Mouse (Mus musculus) MEL (cell line): ENCODE measurements around the gene Gusb. TPM values are rescaled to one million over a fixed set of nuclear protein-coding genes. Genes with fewer than 3 reads are reported as not detected.

Experiments used
- DNase-seq: peaks from one replicate; pipeline ENCODE4 v3.0.0; 2011; ENCODE audit warnings: low read depth, low spot score
- H3K27ac ChIP-seq: 2 replicates; pipeline ENCODE4 v1.5.1; 2012; ENCODE audit warnings: low read depth, mild to moderate bottlenecking, control low read depth, low read length, moderate library complexity; ENCODE audit not compliant: control insufficient read depth
- H3K27me3 ChIP-seq, 2 experiments: fragments of 150-350 bp in 1 of 2; sonication (generic) in 1 of 2; 2 replicates each; pipeline ENCODE4 v1.6.1; 2012; ENCODE audit warnings: low read length in 2 of 2, mild to moderate bottlenecking in 2 of 2, improper control_type of control experiment in 1 of 2, moderate library complexity in 1 of 2; ENCODE audit not compliant: insufficient read depth in 2 of 2, control insufficient read depth in 1 of 2
- H3K36me3 ChIP-seq, 2 experiments: 2 replicates each; pipeline ENCODE4 v1.6.1; 2012 to 2014; ENCODE audit warnings: low read length in 2 of 2, improper control_type of control experiment in 1 of 2, inconsistent platforms in 1 of 2, mild to moderate bottlenecking in 1 of 2; ENCODE audit not compliant: insufficient read depth in 2 of 2, control insufficient read depth in 1 of 2
- H3K4me1 ChIP-seq, 2 experiments: fragments of 150-350 bp in 1 of 2; sonication (generic) in 1 of 2; 2 replicates each; pipeline ENCODE4 v1.6.1; 2012; ENCODE audit warnings: low read length in 2 of 2, improper control_type of control experiment in 1 of 2, mild to moderate bottlenecking in 1 of 2; ENCODE audit not compliant: insufficient read depth in 2 of 2, control insufficient read depth in 1 of 2
- H3K4me3 ChIP-seq, 2 experiments: fragments of 150-350 bp in 1 of 2; sonication (generic) in 1 of 2; 2 replicates each; pipeline ENCODE4 v1.5.1; 2012; ENCODE audit warnings: low read depth in 2 of 2, low read length in 2 of 2, mild to moderate bottlenecking in 2 of 2, moderate library complexity in 2 of 2, control low read depth in 1 of 2, improper control_type of control experiment in 1 of 2; ENCODE audit not compliant: control insufficient read depth in 1 of 2, insufficient read depth in 1 of 2
- H3K79me2 ChIP-seq: 2 replicates; pipeline ENCODE4 v1.6.1; 2012; ENCODE audit warnings: mild to moderate bottlenecking, low read length, moderate library complexity; ENCODE audit not compliant: control insufficient read depth, poor library complexity, insufficient read depth
- H3K9ac ChIP-seq: 2 replicates; pipeline ENCODE4 v1.6.1; 2012; ENCODE audit warnings: low read depth, mild to moderate bottlenecking, control low read depth, low read length, moderate library complexity; ENCODE audit not compliant: control insufficient read depth, poor library complexity, severe bottlenecking
- H3K9me3 ChIP-seq: fragments of 150-350 bp; sonication (generic); replicated peaks from 2 replicates; pipeline ENCODE4 v1.6.1; 2012; ENCODE audit warnings: mild to moderate bottlenecking, low read length, improper control_type of control experiment, moderate library complexity; ENCODE audit not compliant: insufficient read depth
- CHD1 ChIP-seq: IDR thresholded peaks from 2 replicates; pipeline ENCODE4 v1.6.1; 2012; ENCODE audit warnings: low read depth, mild to moderate bottlenecking, inconsistent platforms, low read length, improper control_type of control experiment
- CHD2 ChIP-seq: IDR thresholded peaks from 2 replicates; pipeline ENCODE4 v1.6.1; 2011; ENCODE audit warnings: low read length, improper control_type of control experiment
- ELF1 ChIP-seq: IDR thresholded peaks from 2 replicates; pipeline ENCODE4 v1.6.1; 2014; ENCODE audit warnings: low read depth, mild to moderate bottlenecking, inconsistent platforms, low read length, improper control_type of control experiment, moderate library complexity
- ETS1 ChIP-seq: IDR thresholded peaks from 2 replicates; pipeline ENCODE4 v1.6.1; 2012; ENCODE audit warnings: low read depth, mild to moderate bottlenecking, inconsistent platforms, low read length, improper control_type of control experiment, moderate library complexity
- GATA1 ChIP-seq: IDR thresholded peaks from 2 replicates; pipeline ENCODE4 v1.6.1; 2011; ENCODE audit warnings: low read depth, low read length, improper control_type of control experiment
- HCFC1 ChIP-seq: IDR thresholded peaks from 2 replicates; pipeline ENCODE4 v1.6.1; 2012; ENCODE audit warnings: low read depth, mild to moderate bottlenecking, inconsistent platforms, low read length, improper control_type of control experiment, moderate library complexity
- JUND ChIP-seq: IDR thresholded peaks from 2 replicates; pipeline ENCODE4 v1.6.1; 2011; ENCODE audit warnings: low read depth, mild to moderate bottlenecking, improper control_type of control experiment, low read length
- KAT2A ChIP-seq: conservative IDR thresholded peaks from 2 replicates; pipeline ENCODE4 v1.6.1; 2012; ENCODE audit warnings: low read depth, low read length, improper control_type of control experiment, inconsistent platforms
- MAFK ChIP-seq: IDR thresholded peaks from 2 replicates; pipeline ENCODE4 v1.6.1; 2011; ENCODE audit warnings: low read depth, mild to moderate bottlenecking, low read length, improper control_type of control experiment, borderline replicate concordance
- MAX ChIP-seq: IDR thresholded peaks from 2 replicates; pipeline ENCODE4 v1.6.1; 2011; ENCODE audit warnings: low read length, improper control_type of control experiment
- MAZ ChIP-seq: IDR thresholded peaks from 2 replicates; pipeline ENCODE4 v1.6.1; 2012; ENCODE audit warnings: low read depth, mild to moderate bottlenecking, inconsistent platforms, low read length, improper control_type of control experiment
- MEF2A ChIP-seq: IDR thresholded peaks from 2 replicates; pipeline ENCODE4 v1.6.1; 2014; ENCODE audit warnings: low read depth, mild to moderate bottlenecking, inconsistent platforms, low read length, improper control_type of control experiment; ENCODE audit not compliant: poor library complexity, insufficient replicate concordance, severe bottlenecking; ENCODE audit errors: extremely low read depth
- MXI1 ChIP-seq: IDR thresholded peaks from 2 replicates; pipeline ENCODE4 v1.6.1; 2011; ENCODE audit warnings: mild to moderate bottlenecking, low read depth, low read length, improper control_type of control experiment
- MYC ChIP-seq: IDR thresholded peaks from 2 replicates; pipeline ENCODE4 v1.6.1; 2011; ENCODE audit warnings: low read depth, mild to moderate bottlenecking, low read length, improper control_type of control experiment, moderate library complexity
- NRF1 ChIP-seq: IDR thresholded peaks from 2 replicates; pipeline ENCODE4 v1.6.1; 2014; ENCODE audit warnings: low read depth, mild to moderate bottlenecking, inconsistent platforms, low read length, improper control_type of control experiment, moderate library complexity; ENCODE audit not compliant: poor library complexity, insufficient read depth, severe bottlenecking
- POLR2A ChIP-seq, 2 experiments: IDR thresholded peaks; 2 replicates each; pipeline ENCODE4 v1.6.1; 2011 to 2012; ENCODE audit warnings: low read length in 2 of 2, mild to moderate bottlenecking in 2 of 2, control low read depth in 1 of 2, improper control_type of control experiment in 1 of 2, low read depth in 1 of 2, moderate library complexity in 1 of 2; ENCODE audit not compliant: control insufficient read depth in 1 of 2, insufficient read depth in 1 of 2, poor library complexity in 1 of 2
- POLR2AphosphoS2 ChIP-seq: IDR thresholded peaks from 2 replicates; pipeline ENCODE4 v1.6.1; 2011; ENCODE audit warnings: low read length, improper control_type of control experiment
- RCOR1 ChIP-seq: IDR thresholded peaks from 2 replicates; pipeline ENCODE4 v1.6.1; 2012; ENCODE audit warnings: low read depth, mild to moderate bottlenecking, inconsistent platforms, low read length, improper control_type of control experiment
- SIN3A ChIP-seq: IDR thresholded peaks from 2 replicates; pipeline ENCODE4 v1.6.1; 2012; ENCODE audit warnings: low read length, improper control_type of control experiment, inconsistent platforms
- TAL1 ChIP-seq: IDR thresholded peaks from 2 replicates; pipeline ENCODE4 v1.6.1; 2012; ENCODE audit warnings: mild to moderate bottlenecking, inconsistent platforms, low read length, moderate library complexity, mixed read lengths
- TBP ChIP-seq: IDR thresholded peaks from 2 replicates; pipeline ENCODE4 v1.8.0; 2011; ENCODE audit warnings: low read depth, low read length, improper control_type of control experiment
- TCF12 ChIP-seq: IDR thresholded peaks from 2 replicates; pipeline ENCODE4 v1.6.1; 2014; ENCODE audit warnings: low read depth, mild to moderate bottlenecking, inconsistent platforms, low read length, improper control_type of control experiment, moderate library complexity
- USF1 ChIP-seq: IDR thresholded peaks from 2 replicates; pipeline ENCODE4 v1.6.1; 2014; ENCODE audit warnings: low read depth, mild to moderate bottlenecking, inconsistent platforms, low read length, improper control_type of control experiment, moderate library complexity
- ZC3H11A ChIP-seq: IDR thresholded peaks from 2 replicates; pipeline ENCODE4 v1.6.1; 2012; ENCODE audit warnings: low read depth, mild to moderate bottlenecking, inconsistent platforms, low read length, improper control_type of control experiment
- ZKSCAN1 ChIP-seq: IDR thresholded peaks from 2 replicates; pipeline ENCODE4 v1.6.1; 2012; ENCODE audit warnings: low read depth, mild to moderate bottlenecking, inconsistent platforms, low read length, improper control_type of control experiment, moderate library complexity
- ZMIZ1 ChIP-seq: IDR thresholded peaks from 2 replicates; pipeline ENCODE4 v1.6.1; 2012; ENCODE audit warnings: low read depth, mild to moderate bottlenecking, inconsistent platforms, low read length, improper control_type of control experiment, moderate library complexity
- ZNF384 ChIP-seq: IDR thresholded peaks from 2 replicates; pipeline ENCODE4 v1.6.1; 2012; ENCODE audit warnings: low read depth, mild to moderate bottlenecking, inconsistent platforms, low read length, improper control_type of control experiment
- polyA plus RNA-seq, 2 experiments: library from polyadenylated mRNA; stranded (reverse) in 1 of 2; unstranded in 1 of 2; fragments of >175 nt in 1 of 2; fragments of >200 nt in 1 of 2; gene quantifications; 2 replicates each; pipeline versions ENCODE4 v1.2.1 to v1.2.4; 2012; ENCODE audit warnings: low replicate concordance in 2 of 2, low read depth in 1 of 2; ENCODE audit not compliant: insufficient read length in 2 of 2, insufficient read depth in 1 of 2, missing spikeins in 1 of 2
- total RNA-seq: library from RNA; depleted of rRNA; stranded (reverse); fragments of 300-350 nt; gene quantifications from 2 replicates; pipeline ENCODE4 v1.2.3, GENCODE M21; 2012

Gene Gusb
- total and polyA plus RNA-seq, 3 experiments: 44.4 to 107 (median 54.2) TPM

GRCm38 (mm10) chr5:130031410-130032390 is 28.9 kb upstream of the Gusb start:
- H3K36me3 ChIP-seq: peaks cover 0 to 4% of the 10 kb centered on the region in 2 experiments; a peak in 2 of 4 replicates
- H3K9ac ChIP-seq: no peak overlapping the region
- peaks cover 0 to 9% of the 10 kb centered on the region in 2 experiments; a peak in 2 of 4 replicates for H3K4me1 ChIP-seq
- peaks cover 28% of the 10 kb centered on the region for H3K79me2 ChIP-seq
- H3K27me3 ChIP-seq: no peaks in the 10 kb centered on the region
- no peak for DNase-seq
- H3K27ac ChIP-seq: no peak overlapping the region
- H3K9me3 ChIP-seq: no peaks in the 10 kb centered on the region
- no peak overlapping the region for H3K4me3 ChIP-seq
- TF ChIP-seq ZKSCAN1: no peak
- TF ChIP-seq SIN3A: no peak
- TF ChIP-seq JUND: no peak
- no peak for TF ChIP-seq NRF1
- TF ChIP-seq MAFK: peak; percentile 83

DNA sequence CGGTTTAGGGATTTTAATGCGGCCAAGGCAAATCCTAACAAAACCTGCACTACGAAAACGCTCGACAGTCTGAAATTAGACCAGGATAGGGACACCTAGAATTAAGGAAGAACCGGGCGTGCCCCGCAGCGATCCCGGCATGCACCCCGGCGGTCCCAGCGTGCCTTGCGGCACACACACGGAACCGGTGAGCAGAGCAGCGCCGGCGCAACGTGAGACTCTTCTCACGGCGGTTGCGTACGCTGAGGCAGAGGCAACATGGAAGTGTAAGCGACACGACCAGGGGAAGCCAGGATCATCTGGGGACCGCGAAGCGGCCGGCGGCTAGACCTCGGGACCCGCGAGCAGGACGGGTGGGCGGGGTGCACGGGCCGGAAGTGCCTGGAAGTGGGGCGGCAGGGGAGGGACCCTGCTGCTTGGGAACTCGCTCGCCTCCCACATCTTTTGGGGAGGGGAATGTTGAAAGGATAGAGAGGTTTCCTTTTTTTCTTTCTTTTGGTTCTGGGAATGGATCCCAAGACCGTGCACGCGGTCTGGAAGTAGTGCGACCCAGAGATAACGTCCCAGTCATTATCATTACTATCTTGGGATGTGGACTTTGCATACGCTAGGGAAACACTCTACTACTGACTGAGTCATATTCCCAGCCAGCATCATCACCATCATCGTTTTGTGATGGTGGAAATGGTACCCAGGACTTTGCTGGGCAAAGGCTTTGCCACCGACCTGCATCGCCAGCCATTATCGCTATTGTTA is 26.5 kb upstream of the Gusb start, which contains the start of the genes Asl and Crcp:
TSS of gene Asl (minus strand) at position 106 of the 756 bp plus-strand sequence.
TSS of gene Crcp (plus strand) at position 149 of the 756 bp plus-strand sequence.
- Histone ChIP-seq H3K4me1 (peaks cover 0 to 9% of the 10 kb centered on the region in 2 experiments; a peak in 2 of 4 replicates), H3K27ac (peak within 1 kb of the TSS; percentile 96), H3K27me3 (no peaks in the 10 kb centered on the region), H3K79me2 (peaks cover 28% of the 10 kb centered on the region), H3K9me3 (no peaks in the 10 kb centered on the region), H3K4me3 (peak within 1 kb of the TSS; percentile 67 to 94), H3K9ac (peak within 1 kb of the TSS; percentile 97), H3K36me3 (peaks cover 0 to 4% of the 10 kb centered on the region in 2 experiments; a peak in 2 of 4 replicates)
- DNase-seq: peak; percentile 90
- TF ChIP-seq HCFC1 (peak; percentile 95), TBP (peak; percentile 71), ZKSCAN1 (no peak), GATA1 (0 out of 2 replicates have a peak, but pooled peaks have one; percentile 8), NRF1 (peak; percentile 72), TAL1 (no peak), MXI1 (peak; percentile 87), POLR2AphosphoS2 (peak; percentile 70; the same call in 1 of the 2 replicates), MAZ (0 out of 2 replicates have a peak, but pooled peaks have one; percentile 66), USF1 (no peak), KAT2A (peak; percentile 72; the same call in 1 of the 2 replicates), ZC3H11A (no peak), MEF2A (no peak), MYC (peak; percentile 84; the same call in 1 of the 2 replicates), ELF1 (peak; percentile 93), ETS1 (no peak), RCOR1 (no peak), CHD2 (no peak), POLR2A (IDR thresholded peaks at IDR 0.05; ENCODE audit: control insufficient read depth in 1 of 2, insufficient read depth in 1 of 2, low read depth in 1 of 2, low read length in 2 of 2, poor library complexity in 1 of 2) (peak; percentile 65 to 96), SIN3A (peak; percentile 88; the same call in 1 of the 2 replicates), ZNF384 (no peak), JUND (no peak), CHD1 (no peak), MAX (peak; percentile 74; the same call in 1 of the 2 replicates), ZMIZ1 (peak; percentile 59; the same call in 1 of the 2 replicates), TCF12 (peak; percentile 48; the same call in 1 of the 2 replicates)
